In genomic region chr4:95533946-95534345, GRCm38 (mm10) we compare ENCODE assay signal across 24 mouse cellular contexts. TPM values are rescaled to one million over a fixed set of nuclear protein-coding genes. Genes with fewer than 3 reads are reported as not detected.
DNase-seq lines count a peak whose midpoint lies in the region; TF ChIP-seq lines count a peak whose summit lies in the region.
"Had no signal": no experiment of that assay in that cellular context is flagged by ENCODE, and none has a peak within 500 bp of the region (broad histone marks: within the 10 kb centered on the region; RNA-seq: fewer than 3 reads in every experiment).

No protein-coding gene starts in this region.

- no peak for TF ChIP-seq POLR2A in myocyte (IDR thresholded peaks at IDR 0.05; ENCODE audit: insufficient read length, low read depth)

- H3K4me2 ChIP-seq in myocyte (ENCODE audit: low read depth): no peak overlapping the region
- H3K4me2 ChIP-seq: embryonic facial prominence, embryonic 12.5 days; embryonic facial prominence, embryonic 15.5 days; forebrain, embryonic 12.5 days; forebrain, embryonic 15.5 days; heart, embryonic 13.5 days; hindbrain, embryonic 13.5 days; intestine, embryonic 15.5 days had no signal

- H3K4me3 ChIP-seq in myocyte: no peak overlapping the region
- H3K4me3 ChIP-seq: embryonic facial prominence, embryonic 12.5 days; embryonic facial prominence, embryonic 15.5 days; forebrain, embryonic 12.5 days; forebrain, embryonic 15.5 days; heart, adult 2 months; heart, embryonic 10.5 days; heart, embryonic 13.5 days; hindbrain, embryonic 10.5 days; hindbrain, embryonic 13.5 days; intestine, embryonic 15.5 days had no signal

- no peaks in the 10 kb centered on the region for H3K36me3 ChIP-seq in myocyte (ENCODE audit: control insufficient read depth, insufficient read depth)
- H3K36me3 ChIP-seq: embryonic facial prominence, embryonic 12.5 days; embryonic facial prominence, embryonic 15.5 days; forebrain, embryonic 12.5 days; forebrain, embryonic 15.5 days; heart, embryonic 10.5 days; heart, embryonic 13.5 days; hindbrain, embryonic 10.5 days; hindbrain, embryonic 13.5 days; intestine, embryonic 15.5 days had no signal

- peak; percentile 9 to 11 for DNase-seq in heart, adult 18-20 months
- no peak for DNase-seq in heart, postnatal 4 days
- DNase-seq in lung, postnatal 10 days: peak; percentile 10
- no peak for DNase-seq in lung, postnatal 4 days
- DNase-seq in adipocyte (ENCODE audit: low spot score): peak; percentile 55
- no peak for DNase-seq in embryo, embryonic 10 days (ENCODE audit: low spot score)
- DNase-seq: adrenal gland, postnatal 10 days; adrenal gland, postnatal 36 days; cerebellum, adult 18-20 months; cerebellum, adult 9-10 months; cerebellum, postnatal 14 days; gastrocnemius, postnatal 14 days; heart, adult 2 months had no signal

- H3ac ChIP-seq in myocyte (ENCODE audit: control insufficient read depth, insufficient read length): no peak overlapping the region

- no peaks in the 10 kb centered on the region for H3K79me2 ChIP-seq in myocyte (ENCODE audit: control insufficient read depth, insufficient read depth)

- H3K27me3 ChIP-seq in myocyte (ENCODE audit: control insufficient read depth, insufficient read depth, insufficient read length): no peaks in the 10 kb centered on the region
- H3K27me3 ChIP-seq: embryonic facial prominence, embryonic 12.5 days; embryonic facial prominence, embryonic 15.5 days; forebrain, embryonic 12.5 days; forebrain, embryonic 15.5 days; heart, embryonic 13.5 days; hindbrain, embryonic 13.5 days; intestine, embryonic 15.5 days had no signal

TF ChIP-seq in myocyte, 11 proteins besides CTCF, POLR2A, EP300 and RAD21:
- TF ChIP-seq TCF12 (IDR thresholded peaks at IDR 0.05; ENCODE audit: insufficient read depth, poor library complexity, severe bottlenecking) (no peak), MAX (IDR thresholded peaks at IDR 0.05; ENCODE audit: low read depth) (no peak), MYOD1 (IDR thresholded peaks at IDR 0.05; ENCODE audit: control insufficient read depth in 1 of 3, insufficient read length in 2 of 3, low read depth in 2 of 3) (no peak), SRF (IDR thresholded peaks at IDR 0.05; ENCODE audit: control insufficient read depth, insufficient read length, low read depth) (no peak), CEBPB (IDR thresholded peaks at IDR 0.05; ENCODE audit: insufficient read depth, poor library complexity, severe bottlenecking) (0 out of 2 replicates have a peak, but pooled peaks have one; percentile 22), POLR2AphosphoS2 (IDR thresholded peaks at IDR 0.05; ENCODE audit: insufficient read length, low read depth) (no peak), REST (IDR thresholded peaks at IDR 0.05; ENCODE audit: insufficient read depth, insufficient read length) (no peak)

RNA-seq across cellular contexts. Expression of gene Fggy, which starts 23.4 kb away (rescaled TPM):
- 1 to 10 TPM; 9.4 to 10.0 TPM for total RNA-seq in heart, adult 18-20 months (2021)
- total RNA-seq in heart, postnatal 4 days (2021): 1 to 10 TPM; 7.5 to 8.3 TPM
- polyA plus RNA-seq in myocyte (2012; fragmentation: generic; extraction: Trizol): 12.7 TPM
- total RNA-seq: MEL had no signal

Comparison
In these comparisons a context has a peak if more than half of its experiments do, and no peak if none do; other contexts are left out.
1. DNase-seq: peak in heart, adult 18-20 months (2 of 2), lung, postnatal 10 days (single experiment) and adipocyte (single experiment); none in heart, postnatal 4 days (single experiment), lung, postnatal 4 days (0 of 2) and embryo, embryonic 10 days (single experiment).